In the genomic region with DNA sequence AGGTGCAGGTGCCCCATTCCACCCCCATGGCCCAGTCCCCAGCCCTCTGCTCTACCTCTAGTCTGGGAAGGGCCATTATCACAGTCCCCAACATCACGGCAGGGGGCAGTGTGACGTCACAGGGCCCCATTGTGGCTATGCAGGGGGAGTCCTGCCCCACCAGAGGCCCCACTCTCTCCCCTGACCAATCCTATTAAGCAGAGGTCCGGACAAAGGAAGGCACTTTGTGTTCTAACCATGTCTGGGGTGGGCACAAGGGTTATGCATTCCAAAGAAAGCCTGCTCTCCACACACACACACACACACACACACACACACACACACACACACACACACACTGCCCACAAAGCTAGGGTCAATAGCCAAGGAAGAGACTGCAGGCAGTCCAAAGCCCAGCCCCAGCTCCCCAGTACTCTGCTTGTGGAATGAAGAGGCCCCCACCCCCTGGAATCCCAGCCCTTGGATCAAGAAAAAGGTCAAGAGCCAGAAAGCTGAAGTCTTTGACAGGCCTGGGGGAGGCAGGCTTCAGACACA, we compare ENCODE assay signal across 10 mouse cellular contexts. TPM values are rescaled to one million over a fixed set of nuclear protein-coding genes. Genes with fewer than 3 reads are reported as not detected.
DNase-seq lines count a peak whose midpoint lies in the region; ATAC-seq lines count a peak whose summit lies in the region.
"Had no signal": no experiment of that assay in that cellular context is flagged by ENCODE, and none has a peak within 500 bp of the region (broad histone marks: within the 10 kb centered on the region; RNA-seq: fewer than 3 reads in every experiment).

No protein-coding gene starts in this region.

- no peak overlapping the region for H3K4me2 ChIP-seq in heart, embryonic 16.5 days (ENCODE audit: low read depth, low read length)
- no peak overlapping the region for H3K4me2 ChIP-seq in hindbrain, embryonic 12.5 days (replicated peaks)
- H3K4me2 ChIP-seq in liver, embryonic 12.5 days: no peak overlapping the region

- H3K9ac ChIP-seq in heart, embryonic 16.5 days (ENCODE audit: low read length): no peak overlapping the region
- H3K9ac ChIP-seq in hindbrain, embryonic 12.5 days: no peak overlapping the region
- no peak overlapping the region for H3K9ac ChIP-seq in liver, embryonic 12.5 days

- ATAC-seq in heart, embryonic 16.5 days (replicated peaks; ENCODE audit: extremely low read depth, insufficient read depth, low FRiP score): peak; percentile 19; the same call in 1 of the 2 replicates
- peak; percentile 80 for ATAC-seq in hindbrain, embryonic 12.5 days (ENCODE audit: low FRiP score)
- ATAC-seq in liver, embryonic 12.5 days: no peak

- DNase-seq in heart, adult 9 months (ENCODE audit: low spot score in 2 of 2): no peak
- peak; percentile 74 for DNase-seq in embryo, embryonic 11 days
- peak; percentile 66 for DNase-seq in neural tube, embryonic 10.5 days (ENCODE audit: extremely low spot score, low spot score)
- DNase-seq in c-Kit-positive CD71-positive TER-119-positive erythroid progenitor cells, embryonic 14.5 days (ENCODE audit: low spot score): no peak
- DNase-seq in natural killer cell, adult 2 months (ENCODE audit: low spot score in 2 of 2): no peak
- DNase-seq: adrenal gland, adult 2 months had no signal

- no peak overlapping the region for H3K27ac ChIP-seq in heart, embryonic 16.5 days (ENCODE audit: low read length)
- peak overlapping the region; percentile 73 for H3K27ac ChIP-seq in hindbrain, embryonic 12.5 days
- no peak overlapping the region for H3K27ac ChIP-seq in liver, embryonic 12.5 days

- WGBS in heart, embryonic 16.5 days: 27% methylated on average over 3 of the region's 3 CpGs
- 0% methylated on average over 3 of the region's 3 CpGs for WGBS in hindbrain, embryonic 12.5 days
- WGBS in liver, embryonic 12.5 days (ENCODE audit: insufficient replicate concordance): 25% methylated on average over 3 of the region's 3 CpGs

- no peaks in the 10 kb centered on the region for H3K36me3 ChIP-seq in heart, embryonic 16.5 days (ENCODE audit: control insufficient read depth, insufficient read depth)
- no peaks in the 10 kb centered on the region for H3K36me3 ChIP-seq in hindbrain, embryonic 12.5 days
- no peaks in the 10 kb centered on the region for H3K36me3 ChIP-seq in liver, embryonic 12.5 days

- no peaks in the 10 kb centered on the region for H3K9me3 ChIP-seq in heart, embryonic 16.5 days (replicated peaks; ENCODE audit: control insufficient read depth, low read length)
- H3K9me3 ChIP-seq in hindbrain, embryonic 12.5 days (replicated peaks): no peaks in the 10 kb centered on the region
- no peaks in the 10 kb centered on the region for H3K9me3 ChIP-seq in liver, embryonic 12.5 days (replicated peaks)

- H3K4me1 ChIP-seq in heart, embryonic 16.5 days (ENCODE audit: control insufficient read depth, insufficient read depth, low read length): peaks cover 13% of the 10 kb centered on the region
- peaks cover 44% of the 10 kb centered on the region for H3K4me1 ChIP-seq in hindbrain, embryonic 12.5 days
- peaks cover 8% of the 10 kb centered on the region; the same call in 1 of the 2 replicates for H3K4me1 ChIP-seq in liver, embryonic 12.5 days

- H3K4me3 ChIP-seq in heart, embryonic 16.5 days (ENCODE audit: low read length): no peak overlapping the region
- H3K4me3 ChIP-seq in hindbrain, embryonic 12.5 days: no peak overlapping the region
- H3K4me3 ChIP-seq in liver, embryonic 12.5 days: no peak overlapping the region
- H3K4me3 ChIP-seq: erythroblast, embryonic 14.5 days had no signal

- H3K27me3 ChIP-seq in heart, embryonic 16.5 days (ENCODE audit: control insufficient read depth, insufficient read depth, low read length): no peaks in the 10 kb centered on the region
- no peaks in the 10 kb centered on the region for H3K27me3 ChIP-seq in hindbrain, embryonic 12.5 days
- H3K27me3 ChIP-seq in liver, embryonic 12.5 days (replicated peaks): peaks cover 56% of the 10 kb centered on the region

RNA-seq across cellular contexts. Expression of a gene that starts 32.7 kb away (rescaled TPM):
- polyA plus RNA-seq in heart, embryonic 16.5 days (2015; fragmentation: Nextera tagmentation; extraction: Ambion mirVana): 0.58 and 0.87 TPM in 2 replicates
- 2.3 and 2.5 TPM in 2 replicates for polyA plus RNA-seq in hindbrain, embryonic 12.5 days (2016; fragmentation: Nextera tagmentation; extraction: Ambion mirVana)
- polyA plus RNA-seq in liver, embryonic 12.5 days (2016; fragmentation: Nextera tagmentation; extraction: Ambion mirVana): 0.08 and 0.13 TPM in 2 replicates
- polyA plus RNA-seq: erythroblast, embryonic 14.5 days had no signal

RNA-seq across cellular contexts. Expression of a gene that starts 34.3 kb away (rescaled TPM):
- 3.1 and 3.9 TPM in 2 replicates for polyA plus RNA-seq in heart, embryonic 16.5 days (2015; fragmentation: Nextera tagmentation; extraction: Ambion mirVana)
- polyA plus RNA-seq in hindbrain, embryonic 12.5 days (2016; fragmentation: Nextera tagmentation; extraction: Ambion mirVana): 2.7 and 3.2 TPM in 2 replicates
- 2.1 TPM in 2 replicates for polyA plus RNA-seq in liver, embryonic 12.5 days (2016; fragmentation: Nextera tagmentation; extraction: Ambion mirVana)
- polyA plus RNA-seq: erythroblast, embryonic 14.5 days had no signal

Comparison
In these comparisons a context has a peak if more than half of its experiments do, and no peak if none do; other contexts are left out.
1. DNase-seq: peak in embryo, embryonic 11 days (single experiment) and neural tube, embryonic 10.5 days (single experiment); none in heart, adult 9 months (0 of 2), c-Kit-positive CD71-positive TER-119-positive erythroid progenitor cells, embryonic 14.5 days (single experiment) and natural killer cell, adult 2 months (0 of 2).